Mouse (Mus musculus) olfactory bulb, adult 2 months (tissue): ENCODE data around the gene Rexo1.

Experiments
- CTCF ChIP-seq: fragments of 200-500 bp; IDR thresholded peaks from 2 replicates; pipeline ENCODE4 v1.5.1; 2012; ENCODE audit warnings: low read depth, mild to moderate bottlenecking, low read length, moderate library complexity; ENCODE audit not compliant: insufficient read depth
- POLR2A ChIP-seq: fragments of 200-500 bp; IDR thresholded peaks from 2 replicates; pipeline ENCODE4 v1.6.1; 2012; ENCODE audit warnings: mild to moderate bottlenecking, low read depth, low read length, moderate library complexity; ENCODE audit not compliant: insufficient read depth

DNA sequence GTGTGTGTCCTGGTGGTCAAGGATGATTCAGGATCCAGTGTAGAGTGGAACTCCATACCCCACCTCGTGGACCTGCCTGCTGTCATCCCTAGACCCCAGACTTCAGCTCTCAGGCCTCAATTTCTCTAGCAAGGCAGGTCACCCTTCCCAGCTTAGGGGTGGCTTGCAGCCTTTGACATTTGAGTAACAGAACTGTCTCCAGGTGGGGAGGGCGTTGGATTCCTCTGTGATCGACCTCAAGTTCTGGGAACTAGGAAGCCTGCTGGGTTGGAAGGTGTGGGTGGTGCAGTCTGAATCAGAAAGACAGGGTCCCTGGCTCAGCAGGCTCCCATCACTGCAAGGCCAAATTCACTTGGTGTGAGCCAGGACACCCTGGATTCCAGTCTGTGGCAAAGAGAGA is 13.5 kb upstream of the Rexo1 start:
- TF ChIP-seq POLR2A (no peak), CTCF (no peak)
